Mouse (Mus musculus): Measurements from ENCODE around the gene Chp2. TPM values are rescaled to one million over a fixed set of nuclear protein-coding genes. Genes with fewer than 3 reads are reported as not detected.

Gene Chp2
- polyA plus RNA-seq, 1 experiment from 2014 or later, result 1.4 TPM

GRCm38 (mm10) chr7:122249321-122249821 lies 30.1 kb downstream of the Chp2 start:
- H3K4me3 ChIP-seq (replicated peaks; ENCODE audit: low read length), result no peak overlapping the region
- H3K4me1 ChIP-seq (replicated peaks; ENCODE audit: control insufficient read depth, insufficient read depth, low read length), result no peaks in the 10 kb centered on the region
- H3K9me3 ChIP-seq (ENCODE audit: control insufficient read depth, low read length), result no peaks in the 10 kb centered on the region
- no peaks in the 10 kb centered on the region for H3K27me3 ChIP-seq (ENCODE audit: control insufficient read depth, insufficient read depth, low read length)
- H3K36me3 ChIP-seq (replicated peaks; ENCODE audit: control insufficient read depth, insufficient read depth), result no peaks in the 10 kb centered on the region
- no peak for ATAC-seq (ENCODE audit: low FRiP score)
- DNase-seq (ENCODE audit: low spot score), result no peak
- H3K4me2 ChIP-seq (replicated peaks), result no peak overlapping the region
- no peak overlapping the region for H3K9ac ChIP-seq
- 94% methylated on average over 9 of the region's 9 CpGs for WGBS
- no peak overlapping the region for H3K27ac ChIP-seq

- Histone ChIP-seq H3K27ac (no peak overlapping the region), H3K36me3 (replicated peaks; ENCODE audit: control insufficient read depth, insufficient read depth) (no peaks in the 10 kb centered on the region), H3K9me3 (ENCODE audit: control insufficient read depth, low read length) (no peaks in the 10 kb centered on the region), H3K27me3 (ENCODE audit: control insufficient read depth, insufficient read depth, low read length) (no peaks in the 10 kb centered on the region), H3K9ac (no peak overlapping the region), H3K4me3 (replicated peaks; ENCODE audit: low read length) (no peak overlapping the region), H3K4me2 (replicated peaks) (peak overlapping the region; percentile 28), H3K4me1 (replicated peaks; ENCODE audit: control insufficient read depth, insufficient read depth, low read length) (no peaks in the 10 kb centered on the region)
- 35% methylated on average over 21 of the region's 21 CpGs for WGBS
- peak; percentile 79 for DNase-seq (ENCODE audit: low spot score)
- ATAC-seq (ENCODE audit: low FRiP score), result peak; percentile 53; the same call in 1 of the 2 replicates
Observed at GRCm38 (mm10) chr7:122251197-122252011, 32.1 kb downstream of the Chp2 start.

- ATAC-seq (ENCODE audit: low FRiP score), result no peak
- Histone ChIP-seq H3K27ac (no peak overlapping the region), H3K4me1 (replicated peaks; ENCODE audit: control insufficient read depth, insufficient read depth, low read length) (no peaks in the 10 kb centered on the region)
Observed at GRCm38 (mm10) chr7:122256722-122257121, 37.4 kb downstream of the Chp2 start.

GRCm38 (mm10) chr7:122258521-122258920 lies 39.2 kb downstream of the Chp2 start:
- no peaks in the 10 kb centered on the region for H3K9me3 ChIP-seq (ENCODE audit: control insufficient read depth, low read length)
- ATAC-seq (ENCODE audit: low FRiP score), result no peak
- no peak overlapping the region for H3K4me2 ChIP-seq (replicated peaks)
- H3K4me3 ChIP-seq (replicated peaks; ENCODE audit: low read length), result no peak overlapping the region
- H3K27me3 ChIP-seq (ENCODE audit: control insufficient read depth, insufficient read depth, low read length), result no peaks in the 10 kb centered on the region
- H3K27ac ChIP-seq, result no peak overlapping the region
- H3K36me3 ChIP-seq (replicated peaks; ENCODE audit: control insufficient read depth, insufficient read depth), result no peaks in the 10 kb centered on the region
- H3K4me1 ChIP-seq (replicated peaks; ENCODE audit: control insufficient read depth, insufficient read depth, low read length), result no peaks in the 10 kb centered on the region
- no peak for DNase-seq (ENCODE audit: low spot score)
- H3K9ac ChIP-seq, result no peak overlapping the region
- 85% methylated on average over 4 of the region's 4 CpGs for WGBS

More at GRCm38 (mm10) chr7:122256722-122257121, 37.4 kb downstream of the Chp2 start:
- Histone ChIP-seq H3K27me3 (ENCODE audit: control insufficient read depth, insufficient read depth, low read length) (no peaks in the 10 kb centered on the region), H3K9ac (no peak overlapping the region), H3K4me3 (replicated peaks; ENCODE audit: low read length) (no peak overlapping the region), H3K9me3 (ENCODE audit: control insufficient read depth, low read length) (no peaks in the 10 kb centered on the region), H3K36me3 (replicated peaks; ENCODE audit: control insufficient read depth, insufficient read depth) (no peaks in the 10 kb centered on the region), H3K4me2 (replicated peaks) (no peak overlapping the region)
- no peak for DNase-seq (ENCODE audit: low spot score)
- 84% methylated on average over 7 of the region's 7 CpGs for WGBS

- DNase-seq (ENCODE audit: low spot score), result no peak
- Histone ChIP-seq H3K36me3 (replicated peaks; ENCODE audit: control insufficient read depth, insufficient read depth) (no peaks in the 10 kb centered on the region), H3K9me3 (ENCODE audit: control insufficient read depth, low read length) (no peaks in the 10 kb centered on the region), H3K27me3 (ENCODE audit: control insufficient read depth, insufficient read depth, low read length) (no peaks in the 10 kb centered on the region), H3K9ac (no peak overlapping the region), H3K27ac (no peak overlapping the region), H3K4me2 (replicated peaks) (no peak overlapping the region), H3K4me3 (replicated peaks; ENCODE audit: low read length) (no peak overlapping the region), H3K4me1 (replicated peaks; ENCODE audit: control insufficient read depth, insufficient read depth, low read length) (no peaks in the 10 kb centered on the region)
- no peak for ATAC-seq (ENCODE audit: low FRiP score)
- 89% methylated on average over 5 of the region's 5 CpGs for WGBS
Observed at GRCm38 (mm10) chr7:122260055-122260602, 40.8 kb downstream of the Chp2 start.

GRCm38 (mm10) chr7:122268983-122269486 lies 49.7 kb downstream of the Chp2 start:
- Histone ChIP-seq H3K4me1 (replicated peaks; ENCODE audit: control insufficient read depth, insufficient read depth, low read length) (no peaks in the 10 kb centered on the region), H3K27me3 (ENCODE audit: control insufficient read depth, insufficient read depth, low read length) (no peaks in the 10 kb centered on the region), H3K4me2 (replicated peaks) (no peak overlapping the region), H3K36me3 (replicated peaks; ENCODE audit: control insufficient read depth, insufficient read depth) (no peaks in the 10 kb centered on the region), H3K4me3 (replicated peaks; ENCODE audit: low read length) (no peak overlapping the region), H3K27ac (no peak overlapping the region), H3K9ac (no peak overlapping the region), H3K9me3 (ENCODE audit: control insufficient read depth, low read length) (no peaks in the 10 kb centered on the region)
- WGBS, result 91% methylated on average over 4 of the region's 4 CpGs
- no peak for DNase-seq (ENCODE audit: low spot score)
- no peak for ATAC-seq (ENCODE audit: low FRiP score)

GRCm38 (mm10) chr7:122272334-122272733 lies 53.0 kb downstream of the Chp2 start:
- WGBS, result 89% methylated on average over 2 of the region's 2 CpGs
- H3K9me3 ChIP-seq (ENCODE audit: control insufficient read depth, low read length), result no peaks in the 10 kb centered on the region
- DNase-seq (ENCODE audit: low spot score), result no peak
- no peak overlapping the region for H3K4me2 ChIP-seq (replicated peaks)
- H3K36me3 ChIP-seq (replicated peaks; ENCODE audit: control insufficient read depth, insufficient read depth), result no peaks in the 10 kb centered on the region
- ATAC-seq (ENCODE audit: low FRiP score), result no peak
- H3K27me3 ChIP-seq (ENCODE audit: control insufficient read depth, insufficient read depth, low read length), result no peaks in the 10 kb centered on the region
- H3K4me3 ChIP-seq (replicated peaks; ENCODE audit: low read length), result no peak overlapping the region
- no peak overlapping the region for H3K9ac ChIP-seq
- no peaks in the 10 kb centered on the region for H3K4me1 ChIP-seq (replicated peaks; ENCODE audit: control insufficient read depth, insufficient read depth, low read length)
- H3K27ac ChIP-seq, result no peak overlapping the region

Other genes starting within 250 kb of the Chp2 start
- 21.1 and 24.4 TPM in 2 replicates for gene Cog7, start 237.8 kb upstream of the Chp2 start, polyA plus RNA-seq (2014; fragmentation: Nextera tagmentation; extraction: Ambion mirVana)
- gene Gga2, start 198.3 kb upstream of the Chp2 start, polyA plus RNA-seq (2014; fragmentation: Nextera tagmentation; extraction: Ambion mirVana), result 33.2 and 44.3 TPM in 2 replicates
- 104 and 120 TPM in 2 replicates for gene Ubfd1, start 152.3 kb upstream of the Chp2 start, polyA plus RNA-seq (2014; fragmentation: Nextera tagmentation; extraction: Ambion mirVana)
- gene Ears2, start 152.2 kb upstream of the Chp2 start, polyA plus RNA-seq (2014; fragmentation: Nextera tagmentation; extraction: Ambion mirVana), result 10.8 and 11.1 TPM in 2 replicates
- 681 and 682 TPM in 2 replicates for gene Ndufab1, start 117.6 kb upstream of the Chp2 start, polyA plus RNA-seq (2014; fragmentation: Nextera tagmentation; extraction: Ambion mirVana)
- 5.1 and 5.3 TPM in 2 replicates for gene Palb2, start 86.5 kb upstream of the Chp2 start, polyA plus RNA-seq (2014; fragmentation: Nextera tagmentation; extraction: Ambion mirVana)
- gene Dctn5, start 86.5 kb upstream of the Chp2 start, polyA plus RNA-seq (2014; fragmentation: Nextera tagmentation; extraction: Ambion mirVana), result 159 and 166 TPM in 2 replicates
- 14.6 and 17.4 TPM in 2 replicates for gene Plk1, start 60.1 kb upstream of the Chp2 start, polyA plus RNA-seq (2014; fragmentation: Nextera tagmentation; extraction: Ambion mirVana)
- 0.93 and 1.0 TPM in 2 replicates for gene Ern2, start 33.3 kb upstream of the Chp2 start, polyA plus RNA-seq (2014; fragmentation: Nextera tagmentation; extraction: Ambion mirVana)
- gene Prkcb, start 69.3 kb downstream of the Chp2 start, polyA plus RNA-seq (2014; fragmentation: Nextera tagmentation; extraction: Ambion mirVana), result 135 and 149 TPM in 2 replicates

Measured in hindbrain, embryonic 14.5 days (tissue).